Mouse (Mus musculus) cerebellum, adult (tissue): ENCODE data around the gene Arhgap42.

Source experiments
- ATAC-seq: cut with Nextera tagmentation; 2 replicates; pipeline ENCODE4 v1.9.2; 2017; ENCODE audit warnings: mild to moderate bottlenecking, moderate library complexity, mixed read lengths; ENCODE audit not compliant: insufficient number of reproducible peaks, low FRiP score, low TSS enrichment

The Arhgap42 gene

GRCm38 (mm10) chr9:9051184-9051583, 187.7 kb downstream of the Arhgap42 start:
- ATAC-seq = no peak

DNA sequence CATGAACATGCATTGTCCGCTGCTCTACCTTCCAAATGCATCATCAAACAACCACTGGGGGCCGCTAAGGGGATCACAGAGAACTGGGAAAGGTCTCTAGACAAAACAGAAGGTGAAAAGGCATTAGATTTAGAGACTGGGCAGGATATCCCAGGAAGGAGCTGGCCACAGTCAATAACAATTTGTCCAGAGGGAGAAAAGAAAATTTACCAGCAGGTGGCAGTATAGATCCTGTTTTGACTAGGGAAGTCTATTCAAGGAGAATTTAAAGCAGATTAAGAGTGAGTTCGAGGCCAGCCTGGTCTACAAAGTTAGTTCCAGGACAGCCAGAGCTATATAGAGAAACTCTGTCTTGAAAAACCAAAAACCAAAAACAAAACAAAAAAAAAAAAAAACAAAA, 189.7 kb downstream of the Arhgap42 start:
- no peak for ATAC-seq

GRCm38 (mm10) chr9:9041009-9041408, 197.9 kb downstream of the Arhgap42 start:
- ATAC-seq = no peak

DNA sequence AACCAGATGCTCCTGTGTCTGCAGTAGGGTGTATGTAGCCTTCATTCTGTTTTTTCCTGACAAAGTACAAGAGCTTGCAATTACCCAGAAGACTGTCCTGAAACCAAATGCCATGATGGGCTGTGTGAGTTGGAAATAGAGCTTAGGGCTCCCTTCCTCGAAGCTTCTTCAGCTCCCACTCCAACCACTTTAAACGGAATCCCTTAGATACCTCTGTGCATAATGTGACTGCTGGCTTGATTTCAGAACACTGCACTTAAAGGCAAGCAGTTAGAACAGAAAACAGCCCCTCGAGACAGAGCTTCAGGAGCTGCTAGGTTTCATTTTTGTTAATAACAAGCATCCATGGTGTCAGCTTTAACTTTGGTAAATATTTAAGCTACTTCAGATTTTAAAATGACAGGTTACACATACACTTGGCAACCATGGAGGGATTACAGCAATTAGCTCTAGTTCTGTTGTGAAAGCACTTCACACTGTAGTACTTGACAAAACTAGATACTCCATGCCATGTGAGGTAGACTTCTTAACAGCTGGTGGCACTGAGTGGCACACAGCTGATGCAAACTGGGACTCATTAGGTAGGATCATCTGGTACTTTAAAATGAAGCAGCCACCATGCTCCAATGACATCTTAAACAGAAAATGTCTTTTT, 201.8 kb downstream of the Arhgap42 start:
- no peak for ATAC-seq

GRCm38 (mm10) chr9:9027904-9028303, 211.0 kb downstream of the Arhgap42 start:
- no peak for ATAC-seq

GRCm38 (mm10) chr9:9027445-9027844, 211.5 kb downstream of the Arhgap42 start:
- no peak for ATAC-seq

- no peak for ATAC-seq
These were observed 223.8 kb downstream of the Arhgap42 start for GRCm38 (mm10) chr9:9015108-9015507.

GRCm38 (mm10) chr9:9001170-9001569, 237.7 kb downstream of the Arhgap42 start:
- ATAC-seq = no peak

GRCm38 (mm10) chr9:8996494-8996893, 242.4 kb downstream of the Arhgap42 start:
- ATAC-seq = no peak

DNA sequence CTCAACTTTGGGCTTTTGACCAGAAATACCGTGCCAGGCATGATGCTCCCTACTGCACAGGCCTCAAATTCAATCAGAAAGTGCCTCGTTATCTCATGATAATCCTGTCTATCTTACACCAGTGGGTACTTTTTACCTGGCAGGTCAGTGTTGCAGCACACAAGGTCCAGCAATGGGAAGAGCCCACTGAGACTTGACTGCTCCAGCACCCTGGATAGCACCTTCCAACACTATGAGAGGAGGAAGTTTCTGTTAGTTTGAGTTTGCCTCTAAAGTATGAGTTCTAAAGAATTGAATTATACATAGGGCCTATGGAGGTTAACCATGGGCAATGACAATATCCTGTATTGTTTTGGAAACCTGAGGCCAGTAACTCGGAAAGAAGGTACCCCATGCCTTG, 256.6 kb downstream of the Arhgap42 start:
- no peak for ATAC-seq

DNA sequence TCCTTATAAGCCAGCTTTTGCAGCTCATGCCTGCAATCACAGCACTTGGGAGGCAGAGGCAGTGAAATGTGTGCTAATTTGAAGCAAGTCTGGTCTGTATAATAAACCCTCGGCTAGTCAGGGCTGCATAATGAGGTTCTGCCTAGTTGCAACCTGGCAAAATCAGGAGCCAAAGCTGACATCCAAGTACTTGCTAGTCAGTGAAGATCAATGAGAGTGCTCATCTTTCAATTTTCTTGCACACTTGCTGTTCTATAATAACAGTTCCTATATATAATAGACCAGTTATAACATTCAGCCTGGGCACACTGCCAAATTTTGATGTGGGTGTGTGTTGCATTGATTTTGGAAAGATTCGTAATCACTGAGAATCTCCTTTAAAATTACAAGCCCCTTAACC, 261.1 kb downstream of the Arhgap42 start:
- ATAC-seq = no peak

- no peak for ATAC-seq
These were observed 267.4 kb downstream of the Arhgap42 start, which contains the start of gene Gm16485 for GRCm38 (mm10) chr9:8971491-8971890. Gene Gm16485 (plus strand): TSS chr9:8971791.

- ATAC-seq = no peak
These were observed 268.7 kb downstream of the Arhgap42 start for GRCm38 (mm10) chr9:8970240-8970639.

DNA sequence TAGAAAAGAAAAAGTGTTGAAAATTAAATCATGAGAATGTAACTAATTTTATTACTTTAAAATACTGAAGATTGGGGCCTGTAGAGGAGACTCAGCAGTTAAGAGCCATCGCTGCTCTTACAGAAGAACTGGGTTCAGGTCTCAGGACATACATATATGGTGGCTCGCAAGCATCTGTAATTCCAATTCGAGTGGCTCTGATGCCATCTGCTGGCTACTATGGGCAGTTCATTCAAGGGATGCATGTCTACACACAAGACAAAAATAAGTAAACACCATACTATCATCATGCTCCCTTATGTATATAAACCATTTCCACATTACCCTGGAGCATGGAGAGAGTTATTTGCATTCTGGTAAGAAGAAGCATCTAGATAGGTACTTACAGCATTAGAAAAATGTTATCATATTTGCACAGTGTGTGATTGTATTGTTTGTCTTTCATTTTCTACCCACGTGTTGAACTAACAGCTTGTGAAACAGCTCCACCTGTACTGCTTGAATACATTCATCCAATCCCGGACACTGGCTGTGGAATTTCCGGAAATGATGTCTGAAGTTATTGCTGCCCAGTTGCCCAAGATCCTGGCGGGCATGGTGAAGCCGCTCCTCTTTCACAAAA, 274.3 kb downstream of the Arhgap42 start:
- ATAC-seq = no peak

- no peak for ATAC-seq
These were observed 285.6 kb downstream of the Arhgap42 start for GRCm38 (mm10) chr9:8953306-8953705.
